8 mouse cellular contexts compared by ENCODE assay signal in the genomic region with DNA sequence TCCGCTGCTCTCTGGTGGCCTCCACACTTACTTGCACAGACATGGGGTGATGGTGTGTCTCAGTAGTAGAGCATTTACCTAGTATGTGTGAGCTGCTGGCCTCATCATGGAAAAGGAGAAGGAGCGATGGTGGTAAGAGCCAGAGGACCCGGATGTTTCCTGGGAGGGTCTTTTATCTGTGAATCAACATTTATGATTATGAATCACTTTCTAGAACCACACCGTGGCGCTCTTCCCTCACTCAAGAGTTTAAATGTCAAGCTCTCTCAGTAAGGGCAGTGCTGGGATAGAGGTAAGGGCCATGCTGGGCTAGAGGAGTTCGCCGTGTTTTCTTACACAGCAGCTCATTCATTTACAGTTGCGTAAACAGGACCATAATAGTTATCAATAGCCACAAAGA. TPM values are rescaled to one million over a fixed set of nuclear protein-coding genes. Genes with fewer than 3 reads are reported as not detected.
DNase-seq lines count a peak whose midpoint lies in the region; ATAC-seq lines count a peak whose summit lies in the region.

No protein-coding gene starts in this region.

- peak; percentile 71 for DNase-seq in embryo, embryonic 10 days (ENCODE audit: low spot score)
- DNase-seq in embryo, embryonic 9.5 days (ENCODE audit: extremely low spot score), result no peak
- DNase-seq in left cerebral cortex, postnatal 10 days (ENCODE audit: extremely low spot score in 1 of 2, low spot score in 2 of 2), result peak; percentile 42 to 53
- no peak for DNase-seq in left cerebral cortex, adult 8-10 months (ENCODE audit: low spot score in 2 of 2)
- DNase-seq in NIH3T3 (ENCODE audit: low read depth), result peak; percentile 87
- DNase-seq in kidney, postnatal 14 days, result peak; percentile 49
- no peak for DNase-seq in thymus, postnatal 25 days

- intact Hi-C loops in left cerebral cortex, postnatal 10 days (cut with DNase I), result loop anchor here (5.0 kb wide), 3 partner anchors 550 to 650 kb away; no protein-coding TSS in a partner anchor

- no peak for ATAC-seq in erythroid progenitor cell, adult 5-6 weeks (replicated peaks; ENCODE audit: low FRiP score, poor library complexity, severe bottlenecking)

RNA-seq across cellular contexts. Expression of a gene that starts 19.2 kb away (rescaled TPM):
- 100 to 1,000 TPM; 120 to 122 TPM for total RNA-seq in left cerebral cortex, postnatal 10 days (2021)
- 10 to 100 TPM; 72.1 to 93.0 (median 81.4) TPM for total RNA-seq in left cerebral cortex, adult 8-10 months (2022)
- total RNA-seq in erythroid progenitor cell, adult 5-6 weeks (2015; ENCODE audit: low replicate concordance), result 7.6 and 11.7 TPM in 2 replicates
- 10.2 and 14.8 TPM in 2 replicates for total RNA-seq in erythroid progenitor cell, adult 5-6 weeks (2017; ENCODE audit: low replicate concordance)

Comparison
In these comparisons a context has a peak if more than half of its experiments do, and no peak if none do; other contexts are left out.
1. DNase-seq: peak in embryo, embryonic 10 days (single experiment), left cerebral cortex, postnatal 10 days (2 of 2), NIH3T3 (single experiment) and kidney, postnatal 14 days (single experiment); none in embryo, embryonic 9.5 days (single experiment), left cerebral cortex, adult 8-10 months (0 of 2) and thymus, postnatal 25 days (single experiment).
2. RNA of a gene that starts 19.2 kb away (total RNA-seq): 120 to 122 TPM in left cerebral cortex, postnatal 10 days and 72.1 to 93.0 TPM in left cerebral cortex, adult 8-10 months; 7.6 to 14.8 TPM in erythroid progenitor cell, adult 5-6 weeks; every median in the first group is over 4 times any median in the second.